Mouse (Mus musculus) inflammation-experienced regulatory T-cells (primary cell): ENCODE results near the gene Csf2. TPM values are rescaled to one million over a fixed set of nuclear protein-coding genes. Genes with fewer than 3 reads are reported as not detected.

ENCODE experiments used
- polyA plus RNA-seq, 2 experiments: library from polyadenylated mRNA; unstranded; fragments of 100-300 nt; shearing (Covaris generic); gene quantifications; one replicate each; pipeline ENCODE4 v1.2.1; 2017

Gene Csf2
- 1 to 10 TPM in 1 of 2 experiments, under 1 TPM in 1; 0.27 to 4.3 TPM for polyA plus RNA-seq

GRCm38 (mm10) chr11:54248940-54249717, at the start of gene Csf2:
Csf2 (minus strand) TSS chr11:54249667.

DNA sequence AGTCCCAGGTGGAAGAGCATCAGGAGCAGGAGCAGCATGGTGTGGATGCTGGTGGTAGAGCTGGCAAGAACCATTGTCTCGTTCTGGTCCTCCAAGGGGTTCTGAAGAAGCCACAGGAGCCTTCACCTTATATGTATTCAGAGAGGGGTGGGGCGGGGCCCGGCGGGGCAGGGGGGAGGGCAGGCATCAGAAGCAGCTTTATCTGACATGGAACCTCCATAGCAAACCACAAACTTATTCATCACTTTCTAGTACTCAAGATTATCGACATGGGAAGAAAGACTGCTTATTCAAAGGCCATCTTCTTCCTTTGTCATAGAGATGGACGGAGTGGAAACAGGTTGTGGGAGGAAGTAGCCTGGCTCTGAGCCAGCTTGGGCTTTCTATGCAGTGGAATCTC, 17.7 kb upstream of the Csf2 start, which contains the start of gene Il3:
TSS of gene Il3 (minus strand) at position 101 of the 400 bp plus-strand sequence.

Other genes with a start within 250 kb of the Csf2 start
- gene Slc22a4, start 221.6 kb downstream of the Csf2 start, polyA plus RNA-seq = 10 to 100 TPM in 1 of 2 experiments, under 1 TPM in 1; 0.30 to 12.0 TPM
- gene Pdlim4, start 180.7 kb downstream of the Csf2 start, polyA plus RNA-seq = 10 to 100 TPM in 1 of 2 experiments, 1 to 10 TPM in 1; 2.3 to 72.6 TPM
- gene P4ha2, start 149.6 kb downstream of the Csf2 start, polyA plus RNA-seq = not detected
- gene Il3, start 17.6 kb upstream of the Csf2 start, polyA plus RNA-seq = not detected
- under 1 TPM; 0.05 to 0.59 TPM for gene Acsl6, start 54.1 kb upstream of the Csf2 start, polyA plus RNA-seq
- gene Meikin, start 121.0 kb upstream of the Csf2 start, polyA plus RNA-seq = under 1 TPM; 0.14 to 0.26 TPM
- gene Fnip1, start 188.5 kb upstream of the Csf2 start, polyA plus RNA-seq = 1 to 10 TPM; 5.2 to 6.6 TPM